Mouse (Mus musculus): Measurements from ENCODE around the gene Dkk2. TPM values are rescaled to one million over a fixed set of nuclear protein-coding genes. Genes with fewer than 3 reads are reported as not detected.

Dkk2 gene
- total and polyA plus RNA-seq, 3 experiments = not detected

DNA sequence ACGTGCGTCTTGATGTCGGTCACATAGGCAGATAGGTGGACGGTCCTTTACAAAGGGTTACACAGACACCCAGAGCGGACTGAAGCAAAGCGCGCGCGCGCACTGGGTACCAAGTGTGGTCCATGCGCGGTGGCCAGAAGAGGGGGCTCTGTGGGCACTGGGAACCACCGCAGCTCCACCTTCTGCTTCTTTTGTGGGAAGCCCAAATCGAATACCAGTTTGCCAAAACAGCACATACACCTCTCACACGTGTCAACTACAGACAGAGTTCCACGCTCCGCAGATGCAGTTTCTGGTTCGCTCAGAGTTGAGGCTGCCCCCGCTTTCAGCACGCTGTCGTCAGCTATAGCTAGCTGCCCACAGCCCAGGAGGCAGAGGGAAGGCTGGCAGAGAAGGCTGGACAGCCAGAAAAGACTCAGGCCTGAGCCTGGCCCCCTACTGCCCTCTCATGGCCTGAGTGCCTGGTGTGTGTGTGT is 2.0 kb downstream of the Dkk2 start:
- DNase-seq (ENCODE audit: low read depth, low spot score) = no peak
- Histone ChIP-seq H3K27me3 (ENCODE audit: control insufficient read depth in 1 of 2, insufficient read depth in 2 of 2, low read length in 2 of 2) (no peaks in the 10 kb centered on the region), H3K4me3 (ENCODE audit: control insufficient read depth in 1 of 2, insufficient read depth in 1 of 2, low read depth in 2 of 2, low read length in 2 of 2) (no peak overlapping the region), H3K27ac (ENCODE audit: control insufficient read depth, low read depth, low read length) (no peak overlapping the region), H3K4me1 (ENCODE audit: control insufficient read depth in 1 of 2, insufficient read depth in 2 of 2, low read length in 2 of 2) (no peaks in the 10 kb centered on the region), H3K9ac (ENCODE audit: control insufficient read depth, low read depth, low read length, poor library complexity, severe bottlenecking) (no peak overlapping the region), H3K9me3 (replicated peaks; ENCODE audit: insufficient read depth, low read length) (no peaks in the 10 kb centered on the region), H3K36me3 (ENCODE audit: control insufficient read depth in 1 of 2, insufficient read depth in 2 of 2, low read length in 2 of 2) (no peaks in the 10 kb centered on the region), H3K79me2 (ENCODE audit: control insufficient read depth, insufficient read depth, low read length, poor library complexity) (no peaks in the 10 kb centered on the region)
- no peak for TF ChIP-seq MAZ (IDR thresholded peaks at IDR 0.05; ENCODE audit: low read depth, low read length)
- no peak for TF ChIP-seq KAT2A (conservative IDR thresholded peaks at IDR 0.05; ENCODE audit: low read depth, low read length)
- no peak for TF ChIP-seq POLR2A (IDR thresholded peaks at IDR 0.05; ENCODE audit: control insufficient read depth in 1 of 2, insufficient read depth in 1 of 2, low read depth in 1 of 2, low read length in 2 of 2, poor library complexity in 1 of 2)
- TF ChIP-seq CHD1 (IDR thresholded peaks at IDR 0.05; ENCODE audit: low read depth, low read length) = no peak
- TF ChIP-seq MYB (IDR thresholded peaks at IDR 0.05; ENCODE audit: low read depth, low read length) = no peak

DNA sequence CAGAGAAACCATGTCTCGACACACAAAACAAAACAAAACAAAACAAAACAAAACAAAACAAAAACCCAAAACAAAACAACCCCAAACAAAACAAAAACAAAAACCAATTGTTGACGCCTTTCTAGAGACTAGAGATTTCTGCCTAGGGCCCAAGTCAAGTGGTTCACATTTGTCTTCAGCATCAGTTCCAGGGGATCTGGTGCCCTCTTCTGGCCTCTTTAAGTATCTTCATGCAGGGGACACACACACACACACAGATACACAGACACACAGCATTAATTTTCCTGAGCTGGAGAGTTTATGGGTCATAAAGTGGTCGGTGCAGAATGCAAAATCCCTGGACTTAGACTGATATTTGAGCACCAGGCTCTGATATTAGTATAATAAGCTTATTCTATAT is 7.9 kb downstream of the Dkk2 start:
- H3K4me1 ChIP-seq (ENCODE audit: control insufficient read depth in 1 of 2, insufficient read depth in 2 of 2, low read length in 2 of 2) = no peaks in the 10 kb centered on the region
- H3K36me3 ChIP-seq (ENCODE audit: control insufficient read depth in 1 of 2, insufficient read depth in 2 of 2, low read length in 2 of 2) = no peaks in the 10 kb centered on the region
- TF ChIP-seq CHD1 (IDR thresholded peaks at IDR 0.05; ENCODE audit: low read depth, low read length) = no peak
- no peak for TF ChIP-seq UBTF (IDR thresholded peaks at IDR 0.05; ENCODE audit: borderline replicate concordance, insufficient read depth, low read depth, low read length)
- TF ChIP-seq RAD21 (IDR thresholded peaks at IDR 0.05; ENCODE audit: low read depth, low read length) = no peak
- no peak for TF ChIP-seq NRF1 (IDR thresholded peaks at IDR 0.05; ENCODE audit: insufficient read depth, low read depth, low read length, poor library complexity, severe bottlenecking)
- TF ChIP-seq CTCF (IDR thresholded peaks at IDR 0.05 in 2 of 3, conservative IDR thresholded peaks at IDR 0.05 in 1 of 3; ENCODE audit: control insufficient read depth in 1 of 3, insufficient read depth in 1 of 3, low read depth in 2 of 3, low read length in 3 of 3, poor library complexity in 1 of 3, severe bottlenecking in 1 of 3) = peak in 1 of 3 experiments; percentile 10; a peak in 1 of 6 replicates
- H3K27me3 ChIP-seq (ENCODE audit: control insufficient read depth in 1 of 2, insufficient read depth in 2 of 2, low read length in 2 of 2) = no peaks in the 10 kb centered on the region
- no peaks in the 10 kb centered on the region for H3K79me2 ChIP-seq (ENCODE audit: control insufficient read depth, insufficient read depth, low read length, poor library complexity)
- no peak overlapping the region for H3K9ac ChIP-seq (ENCODE audit: control insufficient read depth, low read depth, low read length, poor library complexity, severe bottlenecking)
- no peak overlapping the region for H3K4me3 ChIP-seq (ENCODE audit: control insufficient read depth in 1 of 2, insufficient read depth in 1 of 2, low read depth in 2 of 2, low read length in 2 of 2)
- peak; percentile 6 for DNase-seq (ENCODE audit: low read depth, low spot score)
- H3K27ac ChIP-seq (ENCODE audit: control insufficient read depth, low read depth, low read length) = no peak overlapping the region
- H3K9me3 ChIP-seq (replicated peaks; ENCODE audit: insufficient read depth, low read length) = no peaks in the 10 kb centered on the region

DNA sequence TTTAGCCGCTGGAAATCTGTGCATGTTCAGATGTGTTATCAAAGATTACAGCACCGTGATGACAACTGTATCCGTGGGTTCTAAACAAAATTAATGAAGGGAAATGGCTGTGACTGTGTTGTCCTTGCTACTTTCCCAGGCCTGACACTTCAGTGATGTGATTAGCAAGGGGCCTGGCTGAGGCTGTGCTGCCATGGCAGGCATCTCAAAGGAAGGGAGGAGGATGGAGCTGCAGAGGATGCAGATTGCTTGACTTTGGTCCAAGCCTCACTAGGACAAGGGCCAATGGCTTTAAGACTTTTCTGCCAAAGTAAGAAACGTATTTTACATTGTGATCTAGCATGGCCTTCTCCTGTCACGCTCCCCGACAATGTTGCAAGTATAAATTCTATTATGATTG is 11.2 kb downstream of the Dkk2 start:
- no peaks in the 10 kb centered on the region for H3K4me1 ChIP-seq (ENCODE audit: control insufficient read depth in 1 of 2, insufficient read depth in 2 of 2, low read length in 2 of 2)
- no peaks in the 10 kb centered on the region for H3K79me2 ChIP-seq (ENCODE audit: control insufficient read depth, insufficient read depth, low read length, poor library complexity)
- TF ChIP-seq KAT2A (conservative IDR thresholded peaks at IDR 0.05; ENCODE audit: low read depth, low read length) (no peak), MYB (IDR thresholded peaks at IDR 0.05; ENCODE audit: low read depth, low read length) (no peak), TAL1 (IDR thresholded peaks at IDR 0.05; ENCODE audit: low read length) (no peak), JUND (IDR thresholded peaks at IDR 0.05; ENCODE audit: low read depth, low read length) (no peak), USF2 (IDR thresholded peaks at IDR 0.05; ENCODE audit: borderline replicate concordance in 1 of 2, insufficient read depth in 1 of 2, low read depth in 1 of 2, low read length in 2 of 2) (no peak), GATA1 (IDR thresholded peaks at IDR 0.05; ENCODE audit: low read depth, low read length) (no peak), ZNF384 (IDR thresholded peaks at IDR 0.05; ENCODE audit: low read depth, low read length) (no peak), CTCF (IDR thresholded peaks at IDR 0.05 in 2 of 3, conservative IDR thresholded peaks at IDR 0.05 in 1 of 3; ENCODE audit: control insufficient read depth in 1 of 3, insufficient read depth in 1 of 3, low read depth in 2 of 3, low read length in 3 of 3, poor library complexity in 1 of 3, severe bottlenecking in 1 of 3) (no peak), POLR2A (IDR thresholded peaks at IDR 0.05; ENCODE audit: control insufficient read depth in 1 of 2, insufficient read depth in 1 of 2, low read depth in 1 of 2, low read length in 2 of 2, poor library complexity in 1 of 2) (no peak), ZMIZ1 (IDR thresholded peaks at IDR 0.05; ENCODE audit: low read depth, low read length) (no peak), NRF1 (IDR thresholded peaks at IDR 0.05; ENCODE audit: insufficient read depth, low read depth, low read length, poor library complexity, severe bottlenecking) (no peak), MAZ (IDR thresholded peaks at IDR 0.05; ENCODE audit: low read depth, low read length) (no peak), GABPA (IDR thresholded peaks at IDR 0.05; ENCODE audit: low read depth, low read length) (no peak), RAD21 (IDR thresholded peaks at IDR 0.05; ENCODE audit: low read depth, low read length) (no peak), ETS1 (IDR thresholded peaks at IDR 0.05; ENCODE audit: low read depth, low read length) (no peak), ZKSCAN1 (IDR thresholded peaks at IDR 0.05; ENCODE audit: low read depth, low read length) (no peak), POLR2AphosphoS2 (IDR thresholded peaks at IDR 0.05; ENCODE audit: low read length) (no peak), MXI1 (IDR thresholded peaks at IDR 0.05; ENCODE audit: low read depth, low read length) (no peak)
- no peaks in the 10 kb centered on the region for H3K27me3 ChIP-seq (ENCODE audit: control insufficient read depth in 1 of 2, insufficient read depth in 2 of 2, low read length in 2 of 2)
- no peak overlapping the region for H3K27ac ChIP-seq (ENCODE audit: control insufficient read depth, low read depth, low read length)
- DNase-seq (ENCODE audit: low read depth, low spot score) = no peak
- no peak overlapping the region for H3K4me3 ChIP-seq (ENCODE audit: control insufficient read depth in 1 of 2, insufficient read depth in 1 of 2, low read depth in 2 of 2, low read length in 2 of 2)
- no peaks in the 10 kb centered on the region for H3K36me3 ChIP-seq (ENCODE audit: control insufficient read depth in 1 of 2, insufficient read depth in 2 of 2, low read length in 2 of 2)
- H3K9me3 ChIP-seq (replicated peaks; ENCODE audit: insufficient read depth, low read length) = no peaks in the 10 kb centered on the region
- no peak overlapping the region for H3K9ac ChIP-seq (ENCODE audit: control insufficient read depth, low read depth, low read length, poor library complexity, severe bottlenecking)
